Comparison of ENCODE assay signal across 13 mouse cellular contexts in genomic region chr16:30234636-30235546, GRCm38 (mm10). TPM values are rescaled to one million over a fixed set of nuclear protein-coding genes. Genes with fewer than 3 reads are reported as not detected.
DNase-seq lines count a peak whose midpoint lies in the region; ATAC-seq and TF ChIP-seq lines count a peak whose summit lies in the region.
"Had no signal": no experiment of that assay in that cellular context is flagged by ENCODE, and none has a peak within 500 bp of the region (broad histone marks: within the 10 kb centered on the region; RNA-seq: fewer than 3 reads in every experiment).

No protein-coding gene starts in this region.

- 0 out of 2 replicates have a peak overlapping the region, but pooled peaks have one; percentile 51 for H3K4me2 ChIP-seq in limb, embryonic 14.5 days (replicated peaks; ENCODE audit: low read depth, low read length, severe bottlenecking)

- peaks cover 71% of the 10 kb centered on the region for H3K4me1 ChIP-seq in megakaryocyte, embryonic 14.5 days
- H3K4me1 ChIP-seq in limb, embryonic 14.5 days (ENCODE audit: control insufficient read depth, insufficient read depth, low read length), result peaks cover 41% of the 10 kb centered on the region

- H3K27ac ChIP-seq in limb, embryonic 14.5 days (replicated peaks; ENCODE audit: low read depth, low read length), result 0 out of 2 replicates have a peak overlapping the region, but pooled peaks have one; percentile 8
- H3K27ac ChIP-seq: layer of hippocampus, adult 2 months had no signal

- peaks cover 37% of the 10 kb centered on the region for H3K27me3 ChIP-seq in megakaryocyte, embryonic 14.5 days (replicated peaks)
- no peaks in the 10 kb centered on the region for H3K27me3 ChIP-seq in limb, embryonic 14.5 days (ENCODE audit: control insufficient read depth, insufficient read depth, low read length)

- ATAC-seq in megakaryocyte, adult 5-6 weeks (ENCODE audit: poor library complexity, severe bottlenecking), result no peak
- ATAC-seq in limb, embryonic 14.5 days (ENCODE audit: low FRiP score, low read depth), result no peak
- no peak for ATAC-seq in monocyte, adult 5-6 weeks (replicated peaks; ENCODE audit: insufficient number of reproducible peaks, low FRiP score, low TSS enrichment, poor library complexity, severe bottlenecking)

- no peaks in the 10 kb centered on the region for H3K36me3 ChIP-seq in megakaryocyte, embryonic 14.5 days (replicated peaks; ENCODE audit: low read length)
- no peaks in the 10 kb centered on the region for H3K36me3 ChIP-seq in limb, embryonic 14.5 days (ENCODE audit: control insufficient read depth, insufficient read depth, low read length)

- H3K9me3 ChIP-seq in megakaryocyte, embryonic 14.5 days, result peaks cover under 1% of the 10 kb centered on the region
- H3K9me3 ChIP-seq in limb, embryonic 14.5 days (ENCODE audit: control insufficient read depth, low read length), result no peaks in the 10 kb centered on the region

- peak overlapping the region; percentile 47 for H3K4me3 ChIP-seq in megakaryocyte, embryonic 14.5 days (replicated peaks)
- H3K4me3 ChIP-seq in limb, embryonic 14.5 days (replicated peaks; ENCODE audit: low read length), result no peak overlapping the region
- H3K4me3 ChIP-seq: erythroblast, embryonic 14.5 days; layer of hippocampus, adult 2 months had no signal

- 46% methylated on average over 12 of the region's 12 CpGs for whole genome bisulfite sequencing in limb, embryonic 14.5 days

- intact Hi-C loops in heart, postnatal 10 days (cut with DNase I), result loop anchor here (2.0 kb wide), 1 partner anchor 40 kb away; no protein-coding TSS in a partner anchor

- no peak overlapping the region for H3K9ac ChIP-seq in limb, embryonic 14.5 days (ENCODE audit: low read depth, low read length, severe bottlenecking)

- DNase-seq in heart, postnatal 10 days, result peak; percentile 29 to 38
- no peak for DNase-seq in heart, adult 8-10 months (ENCODE audit: low spot score)
- peak; percentile 62 to 66 for DNase-seq in cerebellum, postnatal 10 days
- DNase-seq in limb, embryonic 14.5 days (ENCODE audit: low spot score), result no peak
- DNase-seq in kidney, adult 9 months, result no peak
- DNase-seq: adrenal gland, postnatal 25 days; kidney, adult 8-10 months had no signal

- no peak for TF ChIP-seq POLR2A in limb, embryonic 14.5 days (IDR thresholded peaks at IDR 0.05; ENCODE audit: borderline replicate concordance, extremely low read depth, insufficient read depth, insufficient read length)

RNA-seq across cellular contexts. Expression of gene Cpn2, which starts 32.4 kb away (rescaled TPM):
- total RNA-seq in heart, postnatal 10 days (2021), result under 1 TPM; 0.30 to 0.67 TPM
- total RNA-seq in heart, adult 8-10 months (2022), result under 1 TPM in 2 of 4 experiments, not detected in 2; 0.17 to 0.22 TPM
- polyA plus RNA-seq in megakaryocyte, embryonic 14.5 days (2012; ENCODE audit: insufficient read depth, low replicate concordance), result not detected in 2 replicates
- total RNA-seq in megakaryocyte, adult 5-6 weeks (2015), result not detected in 2 replicates
- total RNA-seq in megakaryocyte, adult 5-6 weeks (2017), result not detected in 2 replicates
- polyA plus RNA-seq in limb, embryonic 14.5 days (2012; rRNA removed), result not detected in 2 replicates
- not detected in 2 replicates for polyA plus RNA-seq in limb, embryonic 14.5 days (2014; fragmentation: Nextera tagmentation; extraction: Ambion mirVana)
- 0.32 TPM in 1 of 3 replicates, not detected in the others for total RNA-seq in monocyte, adult 5-6 weeks (2017)
- total RNA-seq: layer of hippocampus, adult 2 months had no signal
- polyA plus RNA-seq: limb, embryonic 11.5 days had no signal

RNA-seq across cellular contexts. Expression of gene Lrrc15, which starts 48.2 kb away (rescaled TPM):
- under 1 TPM; 0.60 to 0.65 TPM for total RNA-seq in heart, postnatal 10 days (2021)
- total RNA-seq in heart, adult 8-10 months (2022), result under 1 TPM in 3 of 4 experiments, not detected in 1; 0.06 to 0.41 (median 0.19) TPM
- 0.11 TPM in 1 of 2 replicates, not detected in the other for polyA plus RNA-seq in megakaryocyte, embryonic 14.5 days (2012; ENCODE audit: insufficient read depth, low replicate concordance)
- total RNA-seq in megakaryocyte, adult 5-6 weeks (2015), result not detected in 2 replicates
- total RNA-seq in megakaryocyte, adult 5-6 weeks (2017), result not detected in 2 replicates
- 1.4 and 1.6 TPM in 2 replicates for polyA plus RNA-seq in limb, embryonic 14.5 days (2012; rRNA removed)
- polyA plus RNA-seq in limb, embryonic 14.5 days (2014; fragmentation: Nextera tagmentation; extraction: Ambion mirVana), result 1.8 and 1.9 TPM in 2 replicates
- total RNA-seq in monocyte, adult 5-6 weeks (2017), result 0.19 TPM in 1 of 3 replicates, not detected in the others
- total RNA-seq: adrenal gland, postnatal 25 days had no signal
- polyA plus RNA-seq: erythroblast, embryonic 14.5 days had no signal

Comparison
In these comparisons a context has a peak if more than half of its experiments do, and no peak if none do; other contexts are left out.
1. DNase-seq: peak in heart, postnatal 10 days (2 of 2) and cerebellum, postnatal 10 days (2 of 2); none in heart, adult 8-10 months (single experiment), limb, embryonic 14.5 days (single experiment) and kidney, adult 9 months (single experiment).